Comparison of ENCODE assay signal across 9 mouse cellular contexts in genomic region chr19:18652592-18652991, GRCm38 (mm10). TPM values are rescaled to one million over a fixed set of nuclear protein-coding genes. Genes with fewer than 3 reads are reported as not detected.
DNase-seq lines count a peak whose midpoint lies in the region.
"Had no signal": no experiment of that assay in that cellular context is flagged by ENCODE, and none has a peak within 500 bp of the region (broad histone marks: within the 10 kb centered on the region; RNA-seq: fewer than 3 reads in every experiment).

No protein-coding gene starts in this region.

- peak; percentile 48 for DNase-seq in gastrocnemius, adult 18-20 months (ENCODE audit: low spot score)
- DNase-seq in gastrocnemius, postnatal 10 days, result no peak
- DNase-seq in kidney, postnatal 25 days, result peak; percentile 32 to 56
- no peak for DNase-seq in kidney, adult 11 months
- DNase-seq in cerebellum, adult 11 months, result peak; percentile 79
- DNase-seq in fat pad, adult 2 months (ENCODE audit: extremely low read depth, low read depth, low spot score), result peak; percentile 19
- no peak for DNase-seq in layer of hippocampus, adult 18-20 months (ENCODE audit: low spot score in 2 of 2)
- DNase-seq in lung, postnatal 25 days (ENCODE audit: low spot score), result no peak
- DNase-seq: heart, adult 2 months had no signal

RNA-seq across cellular contexts. Expression of gene Carnmt1, which starts 18.0 kb away (rescaled TPM):
- 100 to 1,000 TPM; 129 to 137 TPM for total RNA-seq in gastrocnemius, adult 18-20 months (2021)
- 10 to 100 TPM; 55.6 to 58.0 TPM for total RNA-seq in gastrocnemius, postnatal 10 days (2021)
- 10 to 100 TPM; 11.0 to 11.6 TPM for total RNA-seq in layer of hippocampus, adult 18-20 months (2021)

RNA-seq across cellular contexts. Expression of gene Nmrk1, which starts 20.8 kb away (rescaled TPM):
- total RNA-seq in gastrocnemius, adult 18-20 months (2021), result 1 to 10 TPM; 2.6 to 3.5 TPM
- total RNA-seq in gastrocnemius, postnatal 10 days (2021), result 1 to 10 TPM; 3.1 to 4.0 TPM
- 1 to 10 TPM; 8.7 to 9.3 TPM for total RNA-seq in layer of hippocampus, adult 18-20 months (2021)

RNA-seq across cellular contexts. Expression of gene Ostf1, which starts 21.0 kb away (rescaled TPM):
- 10 to 100 TPM; 24.2 to 24.3 TPM for total RNA-seq in gastrocnemius, adult 18-20 months (2021)
- 10 to 100 TPM; 31.7 to 37.6 TPM for total RNA-seq in gastrocnemius, postnatal 10 days (2021)
- total RNA-seq in layer of hippocampus, adult 18-20 months (2021), result 10 to 100 TPM; 25.0 to 27.0 TPM

Comparison
In these comparisons a context has a peak if more than half of its experiments do, and no peak if none do; other contexts are left out.
1. DNase-seq: peak in gastrocnemius, adult 18-20 months (single experiment), kidney, postnatal 25 days (2 of 2), cerebellum, adult 11 months (single experiment) and fat pad, adult 2 months (single experiment); none in gastrocnemius, postnatal 10 days (single experiment), kidney, adult 11 months (single experiment), layer of hippocampus, adult 18-20 months (0 of 2) and lung, postnatal 25 days (single experiment).
2. RNA of gene Carnmt1, which starts 18.0 kb away (total RNA-seq): 129 to 137 TPM in gastrocnemius, adult 18-20 months and 55.6 to 58.0 TPM in gastrocnemius, postnatal 10 days; 11.0 to 11.6 TPM in layer of hippocampus, adult 18-20 months; every median in the first group is over 4 times any median in the second.